Mouse (Mus musculus) liver, adult 10 weeks (tissue): ENCODE measurements around the gene Olfr1275. TPM values are rescaled to one million over a fixed set of nuclear protein-coding genes. Genes with fewer than 3 reads are reported as not detected.

Experiments used
- polyA plus RNA-seq: library from polyadenylated mRNA; stranded (reverse); fragments of 350-450 nt; fragmentation: Illumina TruSeq; extraction: RNeasy Lipid Tissue Mini Kit (QIAGEN cat#74804); gene quantifications from one replicate; pipeline ENCODE4 v1.2.3, GENCODE M21; 2014; ENCODE audit warnings: low read depth, low replicate concordance

The Olfr1275 gene
- not detected for polyA plus RNA-seq

DNA sequence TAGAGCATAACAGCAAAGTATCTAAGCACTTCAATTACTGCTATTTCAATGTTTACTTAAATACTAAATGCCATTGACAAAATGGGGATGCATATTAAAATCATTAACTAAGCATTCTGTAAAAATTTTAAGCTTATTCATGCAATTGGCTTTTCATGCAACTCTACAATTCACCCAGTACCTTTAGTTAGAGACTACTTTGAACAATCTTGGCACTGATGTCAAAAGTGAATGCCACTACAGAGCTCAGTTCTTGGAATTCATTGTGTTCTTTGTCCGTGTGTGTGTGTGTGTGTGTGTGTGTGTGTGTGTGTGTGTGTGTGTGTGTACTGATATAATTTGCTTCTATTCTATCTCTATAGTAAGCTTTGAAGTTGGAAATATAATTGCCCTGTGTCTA, at the start of gene Olfr1275:
Gene Olfr1275, minus strand, starts transcription at position 101 of the 400 bp plus-strand sequence.

DNA sequence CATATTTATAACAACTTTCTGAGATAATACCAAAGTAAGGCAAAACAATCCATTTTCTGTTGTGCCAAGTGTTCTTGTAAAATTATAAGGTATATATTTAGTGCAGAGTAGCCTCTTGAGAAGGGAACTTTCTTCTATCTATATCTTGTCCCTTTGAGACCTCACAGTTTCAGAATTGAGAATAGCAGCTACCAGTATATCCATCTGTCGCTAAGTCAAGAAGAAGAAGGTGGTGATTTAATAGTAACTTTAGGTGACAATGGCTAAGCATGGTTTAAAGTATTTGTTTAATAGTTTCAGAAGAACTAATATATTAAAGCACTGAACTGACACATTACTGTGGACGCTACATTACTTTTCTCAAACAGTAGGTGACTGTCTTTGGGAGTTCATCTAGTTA, 38.9 kb upstream of the Olfr1275 start, which contains the start of gene Olfr1277:
Gene Olfr1277, minus strand, starts transcription at position 101 of the 400 bp plus-strand sequence.

DNA sequence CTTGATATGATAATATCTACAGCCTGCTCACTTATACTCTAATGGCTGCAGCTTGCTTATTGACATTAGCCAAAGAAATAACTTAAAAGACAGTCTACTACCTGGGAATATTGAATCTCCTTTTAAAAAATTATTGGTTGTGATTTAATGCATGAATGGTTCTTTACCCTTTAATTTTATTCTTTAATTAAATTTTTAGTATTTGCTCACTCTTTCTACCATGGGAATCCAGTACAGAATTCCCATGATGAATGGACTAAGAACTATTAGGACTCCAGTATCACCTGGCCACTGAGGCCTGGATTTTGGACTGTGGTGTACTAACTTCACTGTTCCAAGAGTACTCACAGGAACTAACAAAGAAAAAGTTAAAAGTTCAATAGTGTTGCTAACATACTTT, 19.1 kb upstream of the Olfr1275 start, which contains the start of gene Olfr1276:
Gene Olfr1276, plus strand, starts transcription at position 301 of the 400 bp plus-strand sequence.

DNA sequence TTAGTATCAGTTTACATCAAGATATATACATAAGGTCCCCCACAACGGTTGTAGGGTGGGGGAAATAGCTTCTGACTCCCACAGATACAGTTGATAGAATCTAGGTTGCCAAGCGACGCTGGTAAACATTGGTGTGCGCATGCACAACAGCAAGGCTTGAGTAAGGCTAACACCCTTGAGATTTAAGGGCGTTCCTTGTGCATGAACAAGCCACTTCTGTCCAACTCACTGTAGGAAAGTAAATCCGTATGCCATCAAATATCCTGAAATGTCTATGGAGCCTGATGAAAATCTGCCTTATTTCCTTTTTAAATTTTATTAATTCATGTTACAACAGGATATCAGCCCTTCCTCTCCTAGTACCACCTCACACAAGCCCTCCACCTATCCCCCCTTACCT, 5.6 kb downstream of the Olfr1275 start, which contains the start of gene 4930430A15Rik:
Gene 4930430A15Rik, minus strand, starts transcription at position 101 of the 400 bp plus-strand sequence.

Other genes with a start within 250 kb of the Olfr1275 start
- not detected for gene Gm13941, start 129.3 kb downstream of the Olfr1275 start, polyA plus RNA-seq
- not detected for gene Gm15130, start 82.3 kb downstream of the Olfr1275 start, polyA plus RNA-seq
- gene 4930430A15Rik, start 5.7 kb downstream of the Olfr1275 start, polyA plus RNA-seq = not detected
- gene Olfr1276, start 19.2 kb upstream of the Olfr1275 start, polyA plus RNA-seq = not detected
- gene Olfr1277, start 38.8 kb upstream of the Olfr1275 start, polyA plus RNA-seq = not detected
- not detected for gene Olfr1278, start 54.9 kb upstream of the Olfr1275 start, polyA plus RNA-seq
- not detected for gene Olfr1279, start 65.3 kb upstream of the Olfr1275 start, polyA plus RNA-seq
- not detected for gene Olfr1280, start 78.7 kb upstream of the Olfr1275 start, polyA plus RNA-seq
- gene Olfr1281, start 91.2 kb upstream of the Olfr1275 start, polyA plus RNA-seq = not detected
- gene Olfr1282, start 100.8 kb upstream of the Olfr1275 start, polyA plus RNA-seq = not detected
- not detected for gene Olfr1283, start 131.5 kb upstream of the Olfr1275 start, polyA plus RNA-seq
- gene Olfr1284, start 140.2 kb upstream of the Olfr1275 start, polyA plus RNA-seq = not detected
- not detected for gene Olfr1286, start 187.8 kb upstream of the Olfr1275 start, polyA plus RNA-seq
- gene Olfr1287, start 213.9 kb upstream of the Olfr1275 start, polyA plus RNA-seq = not detected
- not detected for gene Olfr1288, start 238.8 kb upstream of the Olfr1275 start, polyA plus RNA-seq
- not detected for gene Olfr1289, start 245.5 kb upstream of the Olfr1275 start, polyA plus RNA-seq